Mouse (Mus musculus) hindbrain, embryonic 10.5 days (tissue): ENCODE data around the gene Agpat2. TPM values are rescaled to one million over a fixed set of nuclear protein-coding genes. Genes with fewer than 3 reads are reported as not detected.
A peak's percentile ranks its signal among the peaks of the same experiment; 100 is the strongest.

ENCODE experiments used
- DNase-seq: peaks from one replicate; pipeline ENCODE4 v3.0.0-alpha.2; 2017; ENCODE audit warnings: low spot score
- H3K27ac ChIP-seq: fragments of 300-500 bp; sonication (generic); 2 replicates; pipeline ENCODE4 v1.5.1; 2016; ENCODE audit warnings: mild to moderate bottlenecking, moderate library complexity
- H3K27me3 ChIP-seq: fragments of 300-500 bp; sonication (generic); 2 replicates; pipeline ENCODE4 v1.6.1; 2016; ENCODE audit warnings: mild to moderate bottlenecking; ENCODE audit not compliant: poor library complexity, insufficient read depth, severe bottlenecking
- H3K36me3 ChIP-seq: fragments of 300-500 bp; sonication (generic); 2 replicates; pipeline ENCODE4 v1.6.1; 2016; ENCODE audit warnings: mild to moderate bottlenecking, moderate library complexity
- H3K4me1 ChIP-seq: fragments of 300-500 bp; sonication (generic); replicated peaks from 2 replicates; pipeline ENCODE4 v1.6.1; 2016; ENCODE audit warnings: mild to moderate bottlenecking
- H3K4me3 ChIP-seq: fragments of 300-500 bp; sonication (generic); 2 replicates; pipeline ENCODE4 v1.5.1; 2016; ENCODE audit warnings: mild to moderate bottlenecking, moderate library complexity
- H3K9me3 ChIP-seq: fragments of 300-500 bp; sonication (generic); 2 replicates; pipeline ENCODE4 v1.6.1; 2016; ENCODE audit warnings: mild to moderate bottlenecking, moderate library complexity
- WGBS: fragments of 180-500 bp; shearing (Covaris S2); methylation state at CpG from one replicate; pipeline ENCODE4 v1.1.7; 2016; 5-methylcytosine and 5-hydroxymethylcytosine counted together
- polyA plus RNA-seq: library from polyadenylated mRNA; unstranded; fragments of >200 nt; fragmentation: Nextera tagmentation; extraction: Ambion mirVana; gene quantifications from 2 replicates; pipeline ENCODE4 v1.2.1, GENCODE M21; 2016

Gene Agpat2
- polyA plus RNA-seq, 1 experiment from 2014 or later: 12.3 TPM

- no peak overlapping the region for H3K27ac ChIP-seq
- 85% methylated on average over 2 of the region's 2 CpGs for WGBS
- peaks cover 43% of the 10 kb centered on the region for H3K27me3 ChIP-seq
- H3K9me3 ChIP-seq: no peaks in the 10 kb centered on the region
- H3K36me3 ChIP-seq: no peaks in the 10 kb centered on the region
- H3K4me1 ChIP-seq: peaks cover 21% of the 10 kb centered on the region
- DNase-seq: no peak
- H3K4me3 ChIP-seq: no peak overlapping the region
These were observed 3.6 kb downstream of the Agpat2 start for GRCm38 (mm10) chr2:26600664-26601063.

DNA sequence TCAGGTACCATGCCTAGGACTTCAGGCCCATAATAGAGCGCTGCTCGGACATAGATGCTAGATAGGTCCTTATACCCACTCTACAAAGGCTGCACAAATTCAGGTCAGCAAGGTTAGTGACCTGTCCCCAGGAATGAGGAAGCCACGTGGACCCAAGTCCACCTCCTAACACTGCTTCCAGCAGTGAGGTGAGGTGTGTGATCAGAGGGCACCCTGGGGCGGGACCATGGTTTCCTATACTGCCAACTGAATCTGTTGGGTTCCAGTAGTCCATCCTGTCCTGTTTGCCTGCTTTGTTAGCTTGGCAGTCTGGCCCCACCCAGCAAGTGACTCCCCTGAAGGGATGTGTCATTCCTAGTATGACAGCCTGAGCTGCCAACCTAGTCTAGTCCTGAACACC lies 4.3 kb downstream of the Agpat2 start:
- no peaks in the 10 kb centered on the region for H3K36me3 ChIP-seq
- H3K4me1 ChIP-seq: peaks cover 21% of the 10 kb centered on the region
- H3K9me3 ChIP-seq: no peaks in the 10 kb centered on the region
- WGBS: 87% methylated on average over 4 of the region's 4 CpGs
- no peak overlapping the region for H3K4me3 ChIP-seq
- H3K27ac ChIP-seq: no peak overlapping the region
- no peak for DNase-seq
- H3K27me3 ChIP-seq: peaks cover 37% of the 10 kb centered on the region

DNA sequence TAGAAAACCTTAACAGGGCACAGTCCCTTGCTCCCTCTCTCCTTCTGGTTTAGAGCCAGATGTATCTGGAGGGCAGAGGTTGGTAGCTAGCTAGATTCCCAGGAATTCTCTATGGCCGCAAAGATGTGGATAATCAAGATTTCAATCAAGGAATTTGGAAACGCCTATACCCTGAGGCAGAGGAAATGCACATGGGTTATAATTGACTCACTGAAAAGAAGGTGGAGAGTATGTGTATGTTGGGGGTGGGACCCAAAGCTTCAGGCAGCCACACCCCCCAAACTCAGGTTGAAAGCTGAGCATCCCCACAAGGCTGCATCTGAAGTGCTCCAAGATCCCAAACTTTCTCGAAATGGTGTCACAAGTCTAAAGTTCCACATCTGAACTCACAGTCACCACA lies 5.8 kb downstream of the Agpat2 start:
- Histone ChIP-seq H3K4me1 (peaks cover 9% of the 10 kb centered on the region), H3K4me3 (no peak overlapping the region), H3K9me3 (no peaks in the 10 kb centered on the region), H3K27me3 (peaks cover 22% of the 10 kb centered on the region), H3K27ac (no peak overlapping the region), H3K36me3 (no peaks in the 10 kb centered on the region)
- no peak for DNase-seq
- 88% methylated on average over 3 of the region's 3 CpGs for WGBS

DNA sequence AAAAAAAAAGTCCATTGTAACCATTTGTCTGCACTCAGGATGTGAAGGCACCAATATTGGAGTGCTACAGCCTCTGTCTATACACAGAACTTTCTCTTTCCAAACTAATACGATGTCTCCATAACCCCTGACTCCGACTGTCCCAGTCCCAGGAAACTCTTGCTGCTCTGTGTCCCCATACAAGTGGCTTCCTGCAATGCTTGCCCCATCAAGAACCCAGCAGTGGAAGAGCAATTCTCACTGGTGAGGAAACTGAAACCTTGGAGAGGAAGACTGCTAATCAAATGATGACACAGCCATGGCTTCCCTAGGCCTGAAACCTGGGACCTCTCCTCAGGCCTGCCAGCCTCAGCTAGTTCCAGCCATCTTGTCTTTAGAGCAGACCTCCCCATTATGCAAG lies 6.4 kb downstream of the Agpat2 start:
- no peak for DNase-seq
- Histone ChIP-seq H3K9me3 (no peaks in the 10 kb centered on the region), H3K27me3 (peaks cover 15% of the 10 kb centered on the region), H3K27ac (no peak overlapping the region), H3K4me3 (no peak overlapping the region), H3K4me1 (0 out of 2 replicates have a peak, but pooled peaks cover 4% of the 10 kb centered on the region), H3K36me3 (no peaks in the 10 kb centered on the region)
- 94% methylated on average over 2 of the region's 2 CpGs for WGBS

GRCm38 (mm10) chr2:26596898-26597297 lies 7.3 kb downstream of the Agpat2 start:
- no peak overlapping the region for H3K4me3 ChIP-seq
- H3K27me3 ChIP-seq: peaks cover 6% of the 10 kb centered on the region
- no peak for DNase-seq
- no peak overlapping the region for H3K27ac ChIP-seq
- no peaks in the 10 kb centered on the region for H3K36me3 ChIP-seq
- WGBS: 91% methylated on average over 3 of the region's 3 CpGs
- H3K9me3 ChIP-seq: no peaks in the 10 kb centered on the region
- H3K4me1 ChIP-seq: 0 out of 2 replicates have a peak, but pooled peaks cover 4% of the 10 kb centered on the region

- WGBS: 90% methylated on average over 11 of the region's 11 CpGs
- DNase-seq: no peak
- Histone ChIP-seq H3K4me1 (0 out of 2 replicates have a peak, but pooled peaks cover 8% of the 10 kb centered on the region), H3K27ac (no peak overlapping the region), H3K4me3 (no peak overlapping the region), H3K27me3 (no peaks in the 10 kb centered on the region), H3K9me3 (no peaks in the 10 kb centered on the region), H3K36me3 (no peaks in the 10 kb centered on the region)
These were observed 8.3 kb downstream of the Agpat2 start for GRCm38 (mm10) chr2:26595725-26596435.

DNA sequence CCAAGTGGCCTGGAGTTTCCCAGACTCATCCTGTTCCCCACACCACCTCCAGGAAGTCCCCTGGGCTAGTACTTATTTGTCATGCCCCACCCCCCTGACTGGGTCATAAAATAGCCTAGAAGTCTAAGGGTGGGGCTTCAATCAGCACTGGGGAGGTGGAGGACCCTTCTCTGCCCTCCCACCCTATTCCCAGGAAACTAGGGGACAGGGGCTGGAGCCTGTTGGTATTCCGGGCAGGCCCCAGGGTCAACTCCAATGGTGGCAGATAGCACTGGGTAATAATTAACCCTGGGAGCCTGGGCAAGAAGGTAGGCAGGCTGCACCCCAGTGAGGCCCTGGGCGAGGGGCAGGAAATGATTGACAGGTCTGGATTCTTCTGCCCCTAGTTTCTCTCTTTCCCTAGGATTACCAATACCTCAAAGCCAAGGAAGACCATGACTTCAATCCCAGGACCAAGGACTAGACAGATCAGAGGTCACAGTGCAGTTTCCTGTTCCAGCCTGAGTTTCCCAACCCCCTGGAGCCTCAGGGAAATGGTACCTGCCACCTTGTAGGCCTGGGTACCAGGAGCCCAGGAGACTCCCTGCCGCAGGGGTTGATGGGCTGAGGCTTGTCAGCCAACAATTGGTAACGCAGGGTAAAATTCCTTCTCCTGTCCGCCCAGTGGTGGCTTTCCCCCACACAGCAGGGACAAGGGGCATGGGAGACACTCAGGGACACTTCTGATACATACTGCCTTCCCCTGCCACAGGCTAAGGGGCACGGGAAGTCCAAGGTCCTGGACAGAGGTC lies 9.1 kb downstream of the Agpat2 start:
- H3K9me3 ChIP-seq: no peaks in the 10 kb centered on the region
- H3K4me3 ChIP-seq: no peak overlapping the region
- WGBS: 79% methylated on average over 6 of the region's 6 CpGs
- H3K27me3 ChIP-seq: no peaks in the 10 kb centered on the region
- H3K36me3 ChIP-seq: no peaks in the 10 kb centered on the region
- no peak overlapping the region for H3K27ac ChIP-seq
- H3K4me1 ChIP-seq: 0 out of 2 replicates have a peak, but pooled peaks cover 5% of the 10 kb centered on the region
- no peak for DNase-seq

DNA sequence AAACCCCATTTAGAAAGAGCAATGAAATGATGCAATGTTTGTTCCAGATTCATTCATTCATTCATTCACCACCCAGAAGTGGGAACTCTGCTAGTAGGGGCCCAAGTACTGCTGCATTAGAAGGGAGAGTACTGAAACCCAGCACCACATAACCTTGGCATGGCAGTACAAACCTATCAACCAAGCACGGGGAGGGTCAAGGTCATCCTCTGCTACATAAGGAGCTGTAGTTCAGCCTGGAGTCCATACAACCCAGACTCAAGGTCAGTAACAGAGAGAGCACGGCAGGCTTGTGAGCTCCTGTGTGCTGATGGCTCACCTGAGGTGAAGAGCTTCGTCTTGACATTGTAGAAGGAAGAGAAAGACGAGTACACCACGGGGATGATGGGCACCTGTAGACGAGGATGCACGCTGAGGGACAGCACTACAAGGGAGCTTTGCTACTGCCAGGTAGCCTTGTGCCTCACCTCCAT lies 9.7 kb downstream of the Agpat2 start:
- H3K4me1 ChIP-seq: 0 out of 2 replicates have a peak, but pooled peaks cover 4% of the 10 kb centered on the region
- no peak overlapping the region for H3K4me3 ChIP-seq
- DNase-seq: no peak
- WGBS: 91% methylated on average over 7 of the region's 7 CpGs
- no peaks in the 10 kb centered on the region for H3K9me3 ChIP-seq
- no peaks in the 10 kb centered on the region for H3K36me3 ChIP-seq
- no peaks in the 10 kb centered on the region for H3K27me3 ChIP-seq
- no peak overlapping the region for H3K27ac ChIP-seq

GRCm38 (mm10) chr2:26594022-26594346 lies 10.2 kb downstream of the Agpat2 start:
- Histone ChIP-seq H3K4me1 (peaks cover 7% of the 10 kb centered on the region; the same call in 1 of the 2 replicates), H3K27me3 (no peaks in the 10 kb centered on the region), H3K27ac (no peak overlapping the region), H3K9me3 (no peaks in the 10 kb centered on the region), H3K4me3 (no peak overlapping the region), H3K36me3 (no peaks in the 10 kb centered on the region)
- DNase-seq: no peak
- 66% methylated on average over 9 of the region's 9 CpGs for WGBS

GRCm38 (mm10) chr2:26593211-26594021 lies 10.8 kb downstream of the Agpat2 start:
- H3K36me3 ChIP-seq: no peaks in the 10 kb centered on the region
- H3K9me3 ChIP-seq: no peaks in the 10 kb centered on the region
- WGBS: 70% methylated on average over 9 of the region's 9 CpGs

GRCm38 (mm10) chr2:26591416-26591815 lies 12.8 kb downstream of the Agpat2 start:
- DNase-seq: no peak
- no peaks in the 10 kb centered on the region for H3K36me3 ChIP-seq
- peak overlapping the region; percentile 35; the same call in 1 of the 2 replicates for H3K27ac ChIP-seq
- peaks cover 33% of the 10 kb centered on the region for H3K4me1 ChIP-seq
- no peaks in the 10 kb centered on the region; the same call in 1 of the 2 replicates for H3K27me3 ChIP-seq
- H3K4me3 ChIP-seq: no peak overlapping the region
- no peaks in the 10 kb centered on the region for H3K9me3 ChIP-seq
- 89% methylated on average over 12 of the region's 12 CpGs for WGBS

More at GRCm38 (mm10) chr2:26593211-26594021, 10.8 kb downstream of the Agpat2 start:
- Histone ChIP-seq H3K4me3 (no peak overlapping the region), H3K4me1 (peaks cover 13% of the 10 kb centered on the region), H3K27ac (0 out of 2 replicates have a peak overlapping the region, but pooled peaks have one; percentile 36), H3K27me3 (no peaks in the 10 kb centered on the region; the same call in 1 of the 2 replicates)
- DNase-seq: no peak

- Histone ChIP-seq H3K27ac (no peak overlapping the region), H3K9me3 (no peaks in the 10 kb centered on the region), H3K4me3 (no peak overlapping the region; the same call in 1 of the 2 replicates), H3K4me1 (peaks cover 37% of the 10 kb centered on the region), H3K27me3 (no peaks in the 10 kb centered on the region; the same call in 1 of the 2 replicates), H3K36me3 (no peaks in the 10 kb centered on the region)
- 92% methylated on average over 7 of the region's 7 CpGs for WGBS
- no peak for DNase-seq
These were observed 13.3 kb downstream of the Agpat2 start for GRCm38 (mm10) chr2:26590962-26591361.
